Mouse (Mus musculus) neutrophil, adult 59 days (primary cell): ENCODE data around the gene Hmgcr. TPM values are rescaled to one million over a fixed set of nuclear protein-coding genes. Genes with fewer than 3 reads are reported as not detected.

ENCODE experiments used
- total RNA-seq, 2 experiments: library from RNA; stranded (reverse); gene quantifications; 1 replicate in 1 of 2; 2 replicates in 1 of 2; pipeline ENCODE4 v1.2.4; 2023

Gene Hmgcr
- 10 to 100 TPM; 85.0 to 93.0 TPM for total RNA-seq

DNA sequence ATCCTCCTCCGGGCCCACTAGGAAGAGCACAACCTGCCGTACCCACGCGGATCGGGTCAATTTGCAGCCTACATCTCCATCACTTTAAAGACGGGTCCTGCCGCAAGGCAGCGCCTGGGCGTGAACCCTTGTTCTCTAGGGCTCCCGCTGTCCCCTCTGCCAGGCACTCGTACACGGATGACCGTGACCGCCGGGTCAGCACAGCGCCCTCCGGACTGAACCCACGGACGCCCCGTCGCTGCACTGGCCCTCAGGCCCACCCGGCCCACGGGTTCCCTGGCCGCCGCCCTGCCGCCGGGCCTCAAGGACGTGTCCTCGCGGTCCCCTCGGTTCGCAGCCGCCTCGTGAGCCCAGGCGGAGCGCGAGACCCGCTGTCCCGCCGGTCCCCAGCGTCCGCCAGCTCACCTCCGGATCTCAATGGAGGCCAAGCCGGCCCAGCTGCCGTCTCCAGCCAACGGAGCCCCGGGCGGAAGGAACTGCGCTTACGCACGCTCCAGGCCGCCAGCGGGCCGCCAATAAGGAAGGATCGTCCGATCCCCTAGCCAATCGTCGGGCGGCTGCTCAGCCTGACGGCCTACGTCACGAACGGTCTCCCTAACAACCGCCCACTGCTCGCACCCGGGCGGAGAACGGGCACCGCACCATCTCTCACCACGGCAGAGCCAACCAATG is at the start of gene Hmgcr:
Gene Hmgcr, minus strand, starts transcription at position 531 of the 672 bp plus-strand sequence.

Other genes with a start within 250 kb of the Hmgcr start
- gene Ankdd1b, start 199.7 kb downstream of the Hmgcr start, total RNA-seq = not detected
- not detected for gene Gm17622, start 180.2 kb downstream of the Hmgcr start, total RNA-seq
- gene Polk, start 128.4 kb downstream of the Hmgcr start, total RNA-seq = 1 to 10 TPM; 3.2 to 3.4 TPM
- 10 to 100 TPM; 66.5 to 70.1 TPM for gene Col4a3bp, start 128.3 kb downstream of the Hmgcr start, total RNA-seq
- not detected for gene Ankrd31, start 77.3 kb upstream of the Hmgcr start, total RNA-seq